Mouse (Mus musculus): Measurements from ENCODE around the gene Kif13a. TPM values are rescaled to one million over a fixed set of nuclear protein-coding genes. Genes with fewer than 3 reads are reported as not detected.

Gene Kif13a
- polyA plus RNA-seq, 1 experiment from 2014 or later: 10.1 TPM

GRCm38 (mm10) chr13:46758627-46759026 lies 171.0 kb downstream of the Kif13a start:
- no peak for ATAC-seq (ENCODE audit: low FRiP score, low TSS enrichment)
- H3K4me1 ChIP-seq (ENCODE audit: insufficient read depth, low read length): peaks cover 13% of the 10 kb centered on the region
- WGBS: 95% methylated on average over 13 of the region's 13 CpGs
- H3K4me2 ChIP-seq (replicated peaks; ENCODE audit: low read depth, low read length): no peak overlapping the region
- no peaks in the 10 kb centered on the region for H3K9me3 ChIP-seq (ENCODE audit: low read length)
- peaks cover 21% of the 10 kb centered on the region for H3K36me3 ChIP-seq (ENCODE audit: insufficient read depth, low read length)
- H3K27ac ChIP-seq (ENCODE audit: low read length): no peak overlapping the region
- no peak overlapping the region for H3K9ac ChIP-seq (replicated peaks; ENCODE audit: low read length)
- no peak overlapping the region for H3K4me3 ChIP-seq (ENCODE audit: low read length)
- no peaks in the 10 kb centered on the region for H3K27me3 ChIP-seq (ENCODE audit: insufficient read depth, low read length)

- Histone ChIP-seq H3K27me3 (ENCODE audit: insufficient read depth, low read length) (no peaks in the 10 kb centered on the region), H3K4me3 (ENCODE audit: low read length) (no peak overlapping the region), H3K4me2 (replicated peaks; ENCODE audit: low read depth, low read length) (no peak overlapping the region), H3K9ac (replicated peaks; ENCODE audit: low read length) (no peak overlapping the region), H3K4me1 (ENCODE audit: insufficient read depth, low read length) (peaks cover 13% of the 10 kb centered on the region), H3K9me3 (ENCODE audit: low read length) (no peaks in the 10 kb centered on the region), H3K27ac (ENCODE audit: low read length) (no peak overlapping the region), H3K36me3 (ENCODE audit: insufficient read depth, low read length) (peaks cover 18% of the 10 kb centered on the region)
- 91% methylated on average over 7 of the region's 7 CpGs for WGBS
- no peak for ATAC-seq (ENCODE audit: low FRiP score, low TSS enrichment)
These were observed 171.7 kb downstream of the Kif13a start for GRCm38 (mm10) chr13:46757946-46758345.

GRCm38 (mm10) chr13:46753294-46753693 lies 176.4 kb downstream of the Kif13a start:
- Histone ChIP-seq H3K27ac (ENCODE audit: low read length) (no peak overlapping the region), H3K4me2 (replicated peaks; ENCODE audit: low read depth, low read length) (no peak overlapping the region), H3K36me3 (ENCODE audit: insufficient read depth, low read length) (peaks cover 20% of the 10 kb centered on the region), H3K27me3 (ENCODE audit: insufficient read depth, low read length) (no peaks in the 10 kb centered on the region), H3K9ac (replicated peaks; ENCODE audit: low read length) (no peak overlapping the region), H3K4me3 (ENCODE audit: low read length) (no peak overlapping the region), H3K9me3 (ENCODE audit: low read length) (no peaks in the 10 kb centered on the region), H3K4me1 (ENCODE audit: insufficient read depth, low read length) (no peaks in the 10 kb centered on the region)
- WGBS: 72% methylated on average over 5 of the region's 5 CpGs
- no peak for ATAC-seq (ENCODE audit: low FRiP score, low TSS enrichment)

GRCm38 (mm10) chr13:46752566-46753229 lies 177.0 kb downstream of the Kif13a start:
- Histone ChIP-seq H3K9me3 (ENCODE audit: low read length) (no peaks in the 10 kb centered on the region), H3K9ac (replicated peaks; ENCODE audit: low read length) (no peak overlapping the region), H3K4me1 (ENCODE audit: insufficient read depth, low read length) (no peaks in the 10 kb centered on the region), H3K4me3 (ENCODE audit: low read length) (no peak overlapping the region), H3K27ac (ENCODE audit: low read length) (no peak overlapping the region), H3K36me3 (ENCODE audit: insufficient read depth, low read length) (peaks cover 20% of the 10 kb centered on the region), H3K27me3 (ENCODE audit: insufficient read depth, low read length) (no peaks in the 10 kb centered on the region), H3K4me2 (replicated peaks; ENCODE audit: low read depth, low read length) (no peak overlapping the region)
- 83% methylated on average over 13 of the region's 13 CpGs for WGBS
- no peak for ATAC-seq (ENCODE audit: low FRiP score, low TSS enrichment)

- H3K36me3 ChIP-seq (ENCODE audit: insufficient read depth, low read length): peaks cover 20% of the 10 kb centered on the region
- no peaks in the 10 kb centered on the region for H3K27me3 ChIP-seq (ENCODE audit: insufficient read depth, low read length)
- WGBS: 84% methylated on average over 5 of the region's 5 CpGs
- no peak overlapping the region for H3K9ac ChIP-seq (replicated peaks; ENCODE audit: low read length)
- H3K4me3 ChIP-seq (ENCODE audit: low read length): no peak overlapping the region
- H3K27ac ChIP-seq (ENCODE audit: low read length): no peak overlapping the region
- no peaks in the 10 kb centered on the region for H3K9me3 ChIP-seq (ENCODE audit: low read length)
- no peak overlapping the region for H3K4me2 ChIP-seq (replicated peaks; ENCODE audit: low read depth, low read length)
- no peak for ATAC-seq (ENCODE audit: low FRiP score, low TSS enrichment)
- peaks cover 5% of the 10 kb centered on the region; the same call in 1 of the 2 replicates for H3K4me1 ChIP-seq (ENCODE audit: insufficient read depth, low read length)
These were observed 181.4 kb downstream of the Kif13a start for GRCm38 (mm10) chr13:46748138-46748873.

- Histone ChIP-seq H3K27ac (ENCODE audit: low read length) (no peak overlapping the region), H3K4me1 (ENCODE audit: insufficient read depth, low read length) (peaks cover 5% of the 10 kb centered on the region; the same call in 1 of the 2 replicates), H3K9ac (replicated peaks; ENCODE audit: low read length) (no peak overlapping the region), H3K4me2 (replicated peaks; ENCODE audit: low read depth, low read length) (no peak overlapping the region), H3K27me3 (ENCODE audit: insufficient read depth, low read length) (no peaks in the 10 kb centered on the region), H3K36me3 (ENCODE audit: insufficient read depth, low read length) (no peaks in the 10 kb centered on the region), H3K4me3 (ENCODE audit: low read length) (no peak overlapping the region), H3K9me3 (ENCODE audit: low read length) (no peaks in the 10 kb centered on the region)
- ATAC-seq (ENCODE audit: low FRiP score, low TSS enrichment): no peak
- WGBS: 85% methylated on average over 8 of the region's 8 CpGs
These were observed 185.8 kb downstream of the Kif13a start for GRCm38 (mm10) chr13:46743821-46744220.

- Histone ChIP-seq H3K9ac (replicated peaks; ENCODE audit: low read length) (no peak overlapping the region), H3K9me3 (ENCODE audit: low read length) (no peaks in the 10 kb centered on the region), H3K4me1 (ENCODE audit: insufficient read depth, low read length) (peaks cover 5% of the 10 kb centered on the region; the same call in 1 of the 2 replicates), H3K27ac (ENCODE audit: low read length) (no peak overlapping the region), H3K27me3 (ENCODE audit: insufficient read depth, low read length) (no peaks in the 10 kb centered on the region), H3K4me3 (ENCODE audit: low read length) (no peak overlapping the region), H3K4me2 (replicated peaks; ENCODE audit: low read depth, low read length) (no peak overlapping the region), H3K36me3 (ENCODE audit: insufficient read depth, low read length) (no peaks in the 10 kb centered on the region)
- no peak for ATAC-seq (ENCODE audit: low FRiP score, low TSS enrichment)
- 66% methylated on average over 2 of the region's 2 CpGs for WGBS
These were observed 187.3 kb downstream of the Kif13a start for GRCm38 (mm10) chr13:46742367-46742766.

- no peak overlapping the region for H3K27ac ChIP-seq (ENCODE audit: low read length)
- no peak for ATAC-seq (ENCODE audit: low FRiP score, low TSS enrichment)
- no peak overlapping the region for H3K9ac ChIP-seq (replicated peaks; ENCODE audit: low read length)
- H3K9me3 ChIP-seq (ENCODE audit: low read length): no peaks in the 10 kb centered on the region
- H3K27me3 ChIP-seq (ENCODE audit: insufficient read depth, low read length): no peaks in the 10 kb centered on the region
- H3K4me3 ChIP-seq (ENCODE audit: low read length): no peak overlapping the region
- no peak overlapping the region for H3K4me2 ChIP-seq (replicated peaks; ENCODE audit: low read depth, low read length)
- H3K36me3 ChIP-seq (ENCODE audit: insufficient read depth, low read length): no peaks in the 10 kb centered on the region
- H3K4me1 ChIP-seq (ENCODE audit: insufficient read depth, low read length): peaks cover 9% of the 10 kb centered on the region; the same call in 1 of the 2 replicates
- whole genome bisulfite sequencing: 81% methylated on average over 7 of the region's 7 CpGs
These were observed 190.2 kb downstream of the Kif13a start for GRCm38 (mm10) chr13:46739426-46739825.

- no peak overlapping the region for H3K27ac ChIP-seq (ENCODE audit: low read length)
- H3K9me3 ChIP-seq (ENCODE audit: low read length): no peaks in the 10 kb centered on the region
- ATAC-seq (ENCODE audit: low FRiP score, low TSS enrichment): no peak
- no peak overlapping the region for H3K4me2 ChIP-seq (replicated peaks; ENCODE audit: low read depth, low read length)
- H3K4me1 ChIP-seq (ENCODE audit: insufficient read depth, low read length): peaks cover 9% of the 10 kb centered on the region; the same call in 1 of the 2 replicates
- no peaks in the 10 kb centered on the region for H3K36me3 ChIP-seq (ENCODE audit: insufficient read depth, low read length)
- H3K4me3 ChIP-seq (ENCODE audit: low read length): no peak overlapping the region
- H3K9ac ChIP-seq (replicated peaks; ENCODE audit: low read length): no peak overlapping the region
- 74% methylated on average over 4 of the region's 4 CpGs for WGBS
- no peaks in the 10 kb centered on the region for H3K27me3 ChIP-seq (ENCODE audit: insufficient read depth, low read length)
These were observed 192.2 kb downstream of the Kif13a start for GRCm38 (mm10) chr13:46737482-46737881.

- no peaks in the 10 kb centered on the region for H3K27me3 ChIP-seq (ENCODE audit: insufficient read depth, low read length)
- no peaks in the 10 kb centered on the region for H3K36me3 ChIP-seq (ENCODE audit: insufficient read depth, low read length)
- H3K27ac ChIP-seq (ENCODE audit: low read length): peak overlapping the region; percentile 1; the same call in 1 of the 2 replicates
- peak overlapping the region; percentile 59 for H3K4me3 ChIP-seq (ENCODE audit: low read length)
- H3K4me2 ChIP-seq (replicated peaks; ENCODE audit: low read depth, low read length): peak overlapping the region; percentile 91
- no peak for ATAC-seq (ENCODE audit: low FRiP score, low TSS enrichment)
- H3K9ac ChIP-seq (replicated peaks; ENCODE audit: low read length): peak overlapping the region; percentile 65
- H3K4me1 ChIP-seq (ENCODE audit: insufficient read depth, low read length): peaks cover 9% of the 10 kb centered on the region; the same call in 1 of the 2 replicates
- H3K9me3 ChIP-seq (ENCODE audit: low read length): no peaks in the 10 kb centered on the region
- WGBS: 1% methylated on average over 12 of the region's 12 CpGs
These were observed 193.2 kb downstream of the Kif13a start for GRCm38 (mm10) chr13:46736479-46736865.

Data from kidney, embryonic 16.5 days (tissue).